ENCODE assay signal across 14 mouse cellular contexts in genomic region chr2:27547986-27548385, GRCm38 (mm10).
"Had no signal": no experiment of that assay in that cellular context is flagged by ENCODE, and none has a peak within 500 bp of the region (broad histone marks: within the 10 kb centered on the region; RNA-seq: fewer than 3 reads in every experiment).

No protein-coding gene starts in this region.

- DNase-seq: kidney, postnatal 10 days; layer of hippocampus, postnatal 36 days; liver, embryonic 13.5 days; lung, adult 2 months; lung, postnatal 14 days; lung, postnatal 4 days; midbrain, embryonic 14.5 days; retina, postnatal 1 day; right cerebral cortex, postnatal 25 days; thymus, adult 2 months; thymus, postnatal 14 days had no signal

- H3K27ac ChIP-seq: kidney, embryonic 15.5 days; left cerebral cortex, adult 2 months; liver, embryonic 13.5 days; stomach, postnatal 0 days had no signal

- H3K9me3 ChIP-seq: kidney, embryonic 15.5 days; liver, embryonic 13.5 days had no signal

- H3K9ac ChIP-seq: kidney, embryonic 15.5 days; liver, embryonic 13.5 days had no signal

- H3K4me3 ChIP-seq: kidney, embryonic 15.5 days; left cerebral cortex, adult 2 months; liver, embryonic 13.5 days had no signal

- H3K4me1 ChIP-seq: kidney, embryonic 15.5 days had no signal

- H3K36me3 ChIP-seq: kidney, embryonic 15.5 days had no signal
